Mouse (Mus musculus) embryonic facial prominence, embryonic 15.5 days (tissue): ENCODE results near the gene Tmem132b. TPM values are rescaled to one million over a fixed set of nuclear protein-coding genes. Genes with fewer than 3 reads are reported as not detected.

Source experiments
- ATAC-seq: fragments of 200-750 bp; cut with Nextera tagmentation; 2 replicates; pipeline ENCODE4 v1.8.0; 2017; ENCODE audit warnings: low read depth, moderate TSS enrichment; ENCODE audit not compliant: insufficient number of reproducible peaks, low FRiP score, low TSS enrichment
- H3K27ac ChIP-seq: fragments of 300-500 bp; sonication (generic); replicated peaks from 2 replicates; pipeline ENCODE4 v1.5.1; 2015; ENCODE audit warnings: mild to moderate bottlenecking, inconsistent platforms
- H3K27me3 ChIP-seq: fragments of 300-500 bp; sonication (generic); 2 replicates; pipeline ENCODE4 v1.6.1; 2015; ENCODE audit warnings: inconsistent platforms
- H3K36me3 ChIP-seq: fragments of 300-500 bp; sonication (generic); 2 replicates; pipeline ENCODE4 v1.6.1; 2015; ENCODE audit warnings: mild to moderate bottlenecking, inconsistent platforms
- H3K4me1 ChIP-seq: fragments of 300-500 bp; sonication (generic); 2 replicates; pipeline ENCODE4 v1.6.1; 2015; ENCODE audit warnings: inconsistent platforms
- H3K4me2 ChIP-seq: fragments of 300-500 bp; sonication (generic); replicated peaks from 2 replicates; pipeline ENCODE4 v1.6.1; 2015; ENCODE audit warnings: mild to moderate bottlenecking, inconsistent platforms
- H3K4me3 ChIP-seq: fragments of 300-500 bp; sonication (generic); replicated peaks from 2 replicates; pipeline ENCODE4 v1.5.1; 2015; ENCODE audit warnings: mild to moderate bottlenecking, inconsistent platforms
- H3K9ac ChIP-seq: fragments of 300-500 bp; sonication (generic); 2 replicates; pipeline ENCODE4 v1.6.1; 2015; ENCODE audit warnings: inconsistent platforms
- H3K9me3 ChIP-seq: fragments of 300-500 bp; sonication (generic); replicated peaks from 2 replicates; pipeline ENCODE4 v1.6.1; 2016; ENCODE audit warnings: inconsistent platforms
- WGBS: fragments of 180-500 bp; shearing (Covaris S2); methylation state at CpG from one replicate; pipeline ENCODE4 v1.1.7; 2015; 5-methylcytosine and 5-hydroxymethylcytosine counted together
- polyA plus RNA-seq: library from polyadenylated mRNA; unstranded; fragments of >200 nt; fragmentation: Nextera tagmentation; extraction: Ambion mirVana; gene quantifications from 2 replicates; pipeline ENCODE4 v1.2.1, GENCODE M21; 2015

Gene Tmem132b
- polyA plus RNA-seq, 1 experiment from 2014 or later = 0.15 TPM

- Histone ChIP-seq H3K9ac (no peak overlapping the region), H3K9me3 (no peaks in the 10 kb centered on the region), H3K27me3 (no peaks in the 10 kb centered on the region), H3K4me1 (no peaks in the 10 kb centered on the region), H3K4me3 (no peak overlapping the region), H3K36me3 (no peaks in the 10 kb centered on the region), H3K4me2 (no peak overlapping the region), H3K27ac (no peak overlapping the region)
- WGBS = 78% methylated on average over 1 of the region's 1 CpGs
- no peak for ATAC-seq
Observed at GRCm38 (mm10) chr5:125733806-125734205, 202.2 kb downstream of the Tmem132b start.

- no peaks in the 10 kb centered on the region for H3K36me3 ChIP-seq
- no peak overlapping the region for H3K4me2 ChIP-seq
- no peak for ATAC-seq
- H3K4me1 ChIP-seq = no peaks in the 10 kb centered on the region
- no peaks in the 10 kb centered on the region for H3K27me3 ChIP-seq
- no peaks in the 10 kb centered on the region for H3K9me3 ChIP-seq
- H3K27ac ChIP-seq = no peak overlapping the region
- H3K9ac ChIP-seq = no peak overlapping the region
- WGBS = 41% methylated on average over 9 of the region's 9 CpGs
- no peak overlapping the region for H3K4me3 ChIP-seq
Observed at GRCm38 (mm10) chr5:125737105-125737504, 205.5 kb downstream of the Tmem132b start.

- H3K36me3 ChIP-seq = no peaks in the 10 kb centered on the region
- no peaks in the 10 kb centered on the region for H3K9me3 ChIP-seq
- no peaks in the 10 kb centered on the region for H3K4me1 ChIP-seq
- no peak for ATAC-seq
- WGBS = 74% methylated on average over 6 of the region's 6 CpGs
- H3K27me3 ChIP-seq = no peaks in the 10 kb centered on the region
- H3K4me3 ChIP-seq = no peak overlapping the region
- no peak overlapping the region for H3K27ac ChIP-seq
- no peak overlapping the region for H3K9ac ChIP-seq
- H3K4me2 ChIP-seq = no peak overlapping the region
Observed at GRCm38 (mm10) chr5:125743503-125743902, 211.9 kb downstream of the Tmem132b start.

GRCm38 (mm10) chr5:125745727-125746126 lies 214.2 kb downstream of the Tmem132b start:
- no peaks in the 10 kb centered on the region for H3K9me3 ChIP-seq

GRCm38 (mm10) chr5:125751481-125751880 lies 219.9 kb downstream of the Tmem132b start:
- H3K4me1 ChIP-seq = no peaks in the 10 kb centered on the region
- H3K27me3 ChIP-seq = no peaks in the 10 kb centered on the region
- H3K9ac ChIP-seq = no peak overlapping the region
- WGBS = 66% methylated on average over 5 of the region's 5 CpGs
- no peaks in the 10 kb centered on the region for H3K36me3 ChIP-seq
- no peak overlapping the region for H3K27ac ChIP-seq
- no peak overlapping the region for H3K4me3 ChIP-seq
- no peak for ATAC-seq
- H3K9me3 ChIP-seq = no peaks in the 10 kb centered on the region
- no peak overlapping the region for H3K4me2 ChIP-seq

More at GRCm38 (mm10) chr5:125745727-125746126, 214.2 kb downstream of the Tmem132b start:
- Histone ChIP-seq H3K9ac (no peak overlapping the region), H3K36me3 (no peaks in the 10 kb centered on the region), H3K4me1 (no peaks in the 10 kb centered on the region), H3K4me2 (no peak overlapping the region), H3K4me3 (no peak overlapping the region), H3K27me3 (no peaks in the 10 kb centered on the region), H3K27ac (no peak overlapping the region)
- WGBS = 62% methylated on average over 7 of the region's 7 CpGs
- no peak for ATAC-seq

- ATAC-seq = no peak
- no peaks in the 10 kb centered on the region for H3K36me3 ChIP-seq
- no peaks in the 10 kb centered on the region for H3K4me1 ChIP-seq
- H3K9me3 ChIP-seq = no peaks in the 10 kb centered on the region
- no peaks in the 10 kb centered on the region for H3K27me3 ChIP-seq
- no peak overlapping the region for H3K4me3 ChIP-seq
- WGBS = 78% methylated on average over 5 of the region's 5 CpGs
- H3K9ac ChIP-seq = no peak overlapping the region
- H3K4me2 ChIP-seq = no peak overlapping the region
- H3K27ac ChIP-seq = no peak overlapping the region
Observed at GRCm38 (mm10) chr5:125752546-125752945, 221.0 kb downstream of the Tmem132b start.

GRCm38 (mm10) chr5:125756987-125757530 lies 225.5 kb downstream of the Tmem132b start:
- Histone ChIP-seq H3K27me3 (no peaks in the 10 kb centered on the region), H3K4me3 (no peak overlapping the region), H3K36me3 (no peaks in the 10 kb centered on the region), H3K4me1 (no peaks in the 10 kb centered on the region), H3K27ac (no peak overlapping the region), H3K4me2 (no peak overlapping the region), H3K9ac (no peak overlapping the region), H3K9me3 (no peaks in the 10 kb centered on the region)
- 86% methylated on average over 7 of the region's 7 CpGs for WGBS
- ATAC-seq = no peak

GRCm38 (mm10) chr5:125758506-125758905 lies 226.9 kb downstream of the Tmem132b start:
- ATAC-seq = no peak
- H3K27me3 ChIP-seq = no peaks in the 10 kb centered on the region
- no peak overlapping the region for H3K27ac ChIP-seq
- H3K36me3 ChIP-seq = no peaks in the 10 kb centered on the region
- H3K9ac ChIP-seq = no peak overlapping the region
- no peaks in the 10 kb centered on the region for H3K4me1 ChIP-seq
- no peaks in the 10 kb centered on the region for H3K9me3 ChIP-seq
- H3K4me3 ChIP-seq = no peak overlapping the region
- no peak overlapping the region for H3K4me2 ChIP-seq
- WGBS = 79% methylated on average over 1 of the region's 1 CpGs

- no peak overlapping the region for H3K4me2 ChIP-seq
- no peak overlapping the region for H3K4me3 ChIP-seq
- WGBS = 66% methylated on average over 6 of the region's 6 CpGs
- H3K27me3 ChIP-seq = no peaks in the 10 kb centered on the region
- ATAC-seq = no peak
- H3K4me1 ChIP-seq = no peaks in the 10 kb centered on the region
- H3K36me3 ChIP-seq = no peaks in the 10 kb centered on the region
- H3K9me3 ChIP-seq = no peaks in the 10 kb centered on the region
- no peak overlapping the region for H3K27ac ChIP-seq
- no peak overlapping the region for H3K9ac ChIP-seq
Observed at GRCm38 (mm10) chr5:125766941-125767340, 235.4 kb downstream of the Tmem132b start.

- Histone ChIP-seq H3K27ac (no peak overlapping the region), H3K4me2 (no peak overlapping the region), H3K9ac (no peak overlapping the region), H3K9me3 (no peaks in the 10 kb centered on the region), H3K36me3 (no peaks in the 10 kb centered on the region), H3K4me3 (no peak overlapping the region), H3K4me1 (no peaks in the 10 kb centered on the region), H3K27me3 (no peaks in the 10 kb centered on the region)
- no peak for ATAC-seq
- 73% methylated on average over 1 of the region's 1 CpGs for WGBS
Observed at GRCm38 (mm10) chr5:125767950-125768349, 236.4 kb downstream of the Tmem132b start.

- H3K9me3 ChIP-seq = no peaks in the 10 kb centered on the region
- no peaks in the 10 kb centered on the region for H3K27me3 ChIP-seq
Observed at GRCm38 (mm10) chr5:125772238-125772637, 240.7 kb downstream of the Tmem132b start.

GRCm38 (mm10) chr5:125772756-125773155 lies 241.2 kb downstream of the Tmem132b start:
- Histone ChIP-seq H3K27me3 (no peaks in the 10 kb centered on the region), H3K9me3 (no peaks in the 10 kb centered on the region), H3K4me2 (no peak overlapping the region), H3K9ac (no peak overlapping the region), H3K36me3 (no peaks in the 10 kb centered on the region), H3K27ac (no peak overlapping the region), H3K4me3 (no peak overlapping the region), H3K4me1 (no peaks in the 10 kb centered on the region)
- ATAC-seq = no peak
- 44% methylated on average over 2 of the region's 2 CpGs for WGBS

More at GRCm38 (mm10) chr5:125772238-125772637, 240.7 kb downstream of the Tmem132b start:
- H3K9ac ChIP-seq = no peak overlapping the region
- H3K4me3 ChIP-seq = no peak overlapping the region
- H3K27ac ChIP-seq = no peak overlapping the region
- no peak overlapping the region for H3K4me2 ChIP-seq
- 84% methylated on average over 4 of the region's 4 CpGs for WGBS
- H3K4me1 ChIP-seq = no peaks in the 10 kb centered on the region
- H3K36me3 ChIP-seq = no peaks in the 10 kb centered on the region
- ATAC-seq = no peak
